Mouse (Mus musculus) C2C12 (cell line): ENCODE results near the gene Xpo4.

Experiments used
- CEBPB ChIP-seq: IDR thresholded peaks from one replicate; pipeline ENCODE4 v1.6.1; 2011; ENCODE audit warnings: low read depth, mild to moderate bottlenecking, control low read depth, moderate library complexity
- CTCF ChIP-seq: IDR thresholded peaks from one replicate; pipeline ENCODE4 v1.5.1; 2011; ENCODE audit not compliant: control insufficient read depth, insufficient read depth, insufficient read length
- MAX ChIP-seq: IDR thresholded peaks from one replicate; pipeline ENCODE4 v1.6.1; 2011; ENCODE audit warnings: mild to moderate bottlenecking, control low read depth
- MYOD1 ChIP-seq: IDR thresholded peaks from one replicate; pipeline ENCODE4 v1.6.1; 2011; ENCODE audit warnings: low read depth; ENCODE audit not compliant: control insufficient read depth, insufficient read length
- USF1 ChIP-seq: IDR thresholded peaks from one replicate; pipeline ENCODE4 v1.6.1; 2011; ENCODE audit warnings: low read depth, mild to moderate bottlenecking, control low read depth, moderate library complexity

GRCm38 (mm10) chr14:57565626-57566025 lies 99.6 kb downstream of the Xpo4 start:
- no peak for TF ChIP-seq CTCF
- TF ChIP-seq MAX: no peak
- TF ChIP-seq MYOD1: no peak
- TF ChIP-seq CEBPB: no peak
- TF ChIP-seq USF1: no peak
